Mouse (Mus musculus) cerebellum, adult 2 months (tissue): ENCODE measurements around the gene Zdhhc17.

ENCODE experiments used
- CTCF ChIP-seq: fragments of 200-500 bp; IDR thresholded peaks from 2 replicates; pipeline ENCODE4 v1.5.1; 2011; ENCODE audit warnings: low read depth, mild to moderate bottlenecking, control low read depth, low read length, moderate library complexity, borderline replicate concordance; ENCODE audit not compliant: insufficient read depth
- POLR2A ChIP-seq: fragments of 200-500 bp; IDR thresholded peaks from 2 replicates; pipeline ENCODE4 v1.6.1; 2011; ENCODE audit warnings: low read length, control low read depth, borderline replicate concordance; ENCODE audit not compliant: insufficient read depth

- TF ChIP-seq CTCF (no peak), POLR2A (no peak)
Measured at GRCm38 (mm10) chr10:110960841-110961240, 49.1 kb downstream of the Zdhhc17 start.
